Mouse (Mus musculus): ENCODE measurements around the gene Syce1l. TPM values are rescaled to one million over a fixed set of nuclear protein-coding genes. Genes with fewer than 3 reads are reported as not detected.

Syce1l gene
- not detected in 2 replicates for polyA plus RNA-seq (2012; rRNA removed; ENCODE audit: low replicate concordance)

DNA sequence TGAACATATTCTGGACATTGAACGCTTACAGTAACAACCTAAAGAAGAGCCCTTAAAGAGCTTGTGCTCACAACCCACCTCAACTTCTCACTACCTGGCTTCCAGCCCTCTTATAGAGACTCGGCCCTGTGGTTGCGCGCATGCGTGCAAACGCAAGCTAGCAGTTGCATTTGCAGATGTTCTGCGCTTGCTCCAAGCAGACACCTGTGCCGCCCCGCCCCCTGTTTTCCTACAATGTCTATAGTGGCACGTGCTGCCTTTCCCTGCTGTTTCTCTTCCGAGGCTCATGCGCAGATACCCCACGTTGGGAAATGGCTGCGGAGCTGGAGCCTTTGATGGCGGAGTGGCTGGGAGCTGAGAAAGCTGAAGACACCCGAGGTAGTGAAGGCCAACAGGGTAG lies at the start of gene Syce1l:
Gene Syce1l, plus strand, starts transcription at position 288 of the 400 bp plus-strand sequence.

DNA sequence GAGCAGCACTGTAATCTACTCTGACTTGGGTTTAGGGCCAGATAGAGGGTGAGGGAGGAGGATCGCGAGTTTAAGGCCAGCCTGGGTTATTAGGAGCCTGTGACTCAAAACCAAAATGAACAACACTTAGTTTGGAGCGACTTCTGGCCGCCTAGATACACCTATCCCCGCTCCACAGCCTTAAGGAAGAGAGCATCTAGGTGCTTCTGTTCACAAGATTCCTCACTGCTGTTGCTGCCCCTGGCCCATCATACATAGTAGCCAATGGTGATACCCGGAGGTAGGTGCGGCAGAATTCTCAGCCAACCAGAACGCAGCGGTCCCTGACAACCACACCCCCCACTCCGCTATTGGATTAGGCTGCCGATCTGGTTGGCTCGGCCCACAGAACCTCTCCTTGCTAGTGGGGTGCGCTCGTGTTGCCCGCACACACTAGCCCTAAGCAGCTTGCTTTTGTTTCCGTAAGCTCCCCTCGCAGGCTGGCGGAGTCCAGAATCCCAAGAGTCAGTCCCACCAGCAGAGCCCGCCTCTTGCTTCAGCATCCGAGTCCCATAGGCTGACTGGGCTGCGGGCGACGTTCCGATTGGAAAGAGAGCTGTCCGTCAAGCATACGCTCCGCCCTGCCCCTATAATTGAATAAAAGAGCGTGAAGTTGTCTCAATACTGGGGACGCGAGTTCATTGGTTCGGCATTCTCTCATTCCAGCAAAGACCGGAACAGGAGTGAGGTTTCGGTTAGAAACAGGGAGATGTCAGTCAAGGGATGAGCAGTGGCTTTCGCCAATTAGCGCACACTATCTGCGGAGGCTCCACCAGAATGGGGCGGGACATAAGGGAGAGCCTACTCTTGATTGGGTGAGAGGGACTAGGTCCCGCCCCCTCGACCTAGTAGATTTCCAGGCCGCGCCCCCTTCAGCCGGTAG lies 8.1 kb upstream of the Syce1l start, which contains the start of gene Mon1b:
Gene Mon1b, plus strand, starts transcription at position 918 of the 922 bp plus-strand sequence.

Other genes with a start within 250 kb of the Syce1l start
- 5.3 and 10.0 TPM in 2 replicates for gene Mon1b, start 7.6 kb upstream of the Syce1l start, polyA plus RNA-seq (2012; rRNA removed; ENCODE audit: low replicate concordance)
- gene Adamts18, start 205.5 kb downstream of the Syce1l start, polyA plus RNA-seq (2012; rRNA removed; ENCODE audit: low replicate concordance), result 1.3 TPM in 2 replicates

All from mammary gland, adult 2 months (tissue).